ENCODE assay signal across 11 mouse cellular contexts in genomic region chr2:126765867-126766582, GRCm38 (mm10). TPM values are rescaled to one million over a fixed set of nuclear protein-coding genes. Genes with fewer than 3 reads are reported as not detected.
DNase-seq lines count a peak whose midpoint lies in the region; ATAC-seq and TF ChIP-seq lines count a peak whose summit lies in the region.
"Had no signal": no experiment of that assay in that cellular context is flagged by ENCODE, and none has a peak within 500 bp of the region (broad histone marks: within the 10 kb centered on the region; RNA-seq: fewer than 3 reads in every experiment).

No protein-coding gene starts in this region.

- no peak for TF ChIP-seq CTCF in forebrain, postnatal 0 days (IDR thresholded peaks at IDR 0.05; ENCODE audit: low read depth)

- no peaks in the 10 kb centered on the region for H3K27me3 ChIP-seq in kidney, embryonic 16.5 days (ENCODE audit: insufficient read depth, low read length)
- no peaks in the 10 kb centered on the region for H3K27me3 ChIP-seq in forebrain, postnatal 0 days (ENCODE audit: insufficient read depth, low read length)
- H3K27me3 ChIP-seq in midbrain, embryonic 15.5 days (replicated peaks), result no peaks in the 10 kb centered on the region
- H3K27me3 ChIP-seq: embryonic facial prominence, embryonic 15.5 days; Patski had no signal

- no peak overlapping the region for H3K27ac ChIP-seq in kidney, embryonic 16.5 days (ENCODE audit: low read length)
- H3K27ac ChIP-seq in forebrain, postnatal 0 days (ENCODE audit: low read depth, low read length), result no peak overlapping the region
- no peak overlapping the region for H3K27ac ChIP-seq in midbrain, embryonic 15.5 days
- H3K27ac ChIP-seq: embryonic facial prominence, embryonic 15.5 days had no signal

- H3K36me3 ChIP-seq in kidney, embryonic 16.5 days (ENCODE audit: insufficient read depth, low read length), result peaks cover 19% of the 10 kb centered on the region
- H3K36me3 ChIP-seq in forebrain, postnatal 0 days (ENCODE audit: insufficient read depth), result peaks cover 23% of the 10 kb centered on the region
- peaks cover 15% of the 10 kb centered on the region for H3K36me3 ChIP-seq in midbrain, embryonic 15.5 days (replicated peaks)

- H3K4me1 ChIP-seq in kidney, embryonic 16.5 days (ENCODE audit: insufficient read depth, low read length), result no peaks in the 10 kb centered on the region
- H3K4me1 ChIP-seq in forebrain, postnatal 0 days (ENCODE audit: insufficient read depth), result no peaks in the 10 kb centered on the region
- H3K4me1 ChIP-seq in midbrain, embryonic 15.5 days, result no peaks in the 10 kb centered on the region
- H3K4me1 ChIP-seq: embryonic facial prominence, embryonic 15.5 days had no signal

- no peak overlapping the region for H3K4me3 ChIP-seq in kidney, embryonic 16.5 days (ENCODE audit: low read length)
- H3K4me3 ChIP-seq in forebrain, postnatal 0 days (ENCODE audit: low read depth, low read length), result no peak overlapping the region
- H3K4me3 ChIP-seq in midbrain, embryonic 15.5 days, result no peak overlapping the region
- H3K4me3 ChIP-seq: embryonic facial prominence, embryonic 15.5 days had no signal

- ATAC-seq in kidney, embryonic 16.5 days (ENCODE audit: low FRiP score, low TSS enrichment), result peak; percentile 35; the same call in 1 of the 2 replicates
- peak; percentile 90 for ATAC-seq in forebrain, postnatal 0 days
- ATAC-seq in midbrain, embryonic 15.5 days (replicated peaks), result peak; percentile 66
- ATAC-seq: Patski had no signal

- H3K4me2 ChIP-seq in kidney, embryonic 16.5 days (replicated peaks; ENCODE audit: low read depth, low read length), result no peak overlapping the region
- no peak overlapping the region for H3K4me2 ChIP-seq in forebrain, postnatal 0 days (ENCODE audit: low read depth)
- H3K4me2 ChIP-seq in midbrain, embryonic 15.5 days, result 0 out of 2 replicates have a peak overlapping the region, but pooled peaks have one; percentile 4
- H3K4me2 ChIP-seq: embryonic facial prominence, embryonic 15.5 days had no signal

- WGBS in kidney, embryonic 16.5 days, result 27% methylated on average over 11 of the region's 11 CpGs
- WGBS in forebrain, postnatal 0 days, result 35% methylated on average over 11 of the region's 11 CpGs
- 40% methylated on average over 11 of the region's 11 CpGs for WGBS in midbrain, embryonic 15.5 days

- no peak for DNase-seq in kidney, adult 18-20 months
- DNase-seq in brain, adult 2 months (ENCODE audit: low read depth, low spot score), result peak; percentile 75
- peak; percentile 34 for DNase-seq in forebrain, postnatal 0 days
- no peak for DNase-seq in spleen, postnatal 10 days (ENCODE audit: low spot score in 2 of 2)
- DNase-seq in thymus, postnatal 14 days, result no peak
- no peak for DNase-seq in spleen, postnatal 4 days (ENCODE audit: low spot score in 2 of 2)

- H3K9me3 ChIP-seq in kidney, embryonic 16.5 days (ENCODE audit: low read length), result no peaks in the 10 kb centered on the region
- no peaks in the 10 kb centered on the region for H3K9me3 ChIP-seq in forebrain, postnatal 0 days (ENCODE audit: low read length)
- H3K9me3 ChIP-seq in midbrain, embryonic 15.5 days, result no peaks in the 10 kb centered on the region
- H3K9me3 ChIP-seq: embryonic facial prominence, embryonic 15.5 days had no signal

- no peak overlapping the region for H3K9ac ChIP-seq in kidney, embryonic 16.5 days (replicated peaks; ENCODE audit: low read length)
- no peak overlapping the region for H3K9ac ChIP-seq in forebrain, postnatal 0 days
- H3K9ac ChIP-seq in midbrain, embryonic 15.5 days, result no peak overlapping the region
- H3K9ac ChIP-seq: embryonic facial prominence, embryonic 15.5 days had no signal

RNA-seq across cellular contexts. Expression of gene Usp50, which starts 17.2 kb away (rescaled TPM):
- 1.6 and 1.9 TPM in 2 replicates for polyA plus RNA-seq in kidney, embryonic 16.5 days (2015; fragmentation: Nextera tagmentation; extraction: Ambion mirVana)
- total RNA-seq in forebrain, postnatal 0 days (2014; rRNA removed), result 0.14 and 0.31 TPM in 2 replicates
- polyA plus RNA-seq in forebrain, postnatal 0 days (2015; fragmentation: Nextera tagmentation; extraction: Ambion mirVana), result 1.3 and 2.1 TPM in 2 replicates
- 2.1 and 2.3 TPM in 2 replicates for polyA plus RNA-seq in midbrain, embryonic 15.5 days (2015; fragmentation: Nextera tagmentation; extraction: Ambion mirVana)
- total RNA-seq: neutrophil, adult 5-6 weeks had no signal

RNA-seq across cellular contexts. Expression of gene Usp8, which starts 58.9 kb away (rescaled TPM):
- polyA plus RNA-seq in kidney, embryonic 16.5 days (2015; fragmentation: Nextera tagmentation; extraction: Ambion mirVana), result 48.9 and 50.7 TPM in 2 replicates
- 14.5 and 17.9 TPM in 2 replicates for total RNA-seq in forebrain, postnatal 0 days (2014; rRNA removed)
- 10.5 and 15.4 TPM in 2 replicates for polyA plus RNA-seq in forebrain, postnatal 0 days (2015; fragmentation: Nextera tagmentation; extraction: Ambion mirVana)
- 28.1 and 28.4 TPM in 2 replicates for polyA plus RNA-seq in midbrain, embryonic 15.5 days (2015; fragmentation: Nextera tagmentation; extraction: Ambion mirVana)

Comparison
In these comparisons a context has a peak if more than half of its experiments do, and no peak if none do; other contexts are left out.
1. ATAC-seq: peak in every context shown above with its lines; median percentile 90 in forebrain, postnatal 0 days; 66 in midbrain, embryonic 15.5 days; 35 in kidney, embryonic 16.5 days.
2. DNase-seq: peak in brain, adult 2 months (single experiment) and forebrain, postnatal 0 days (single experiment); none in kidney, adult 18-20 months (single experiment), spleen, postnatal 10 days (0 of 2), thymus, postnatal 14 days (single experiment) and spleen, postnatal 4 days (0 of 2).